25 mouse cellular contexts compared by ENCODE assay signal in the genomic region with DNA sequence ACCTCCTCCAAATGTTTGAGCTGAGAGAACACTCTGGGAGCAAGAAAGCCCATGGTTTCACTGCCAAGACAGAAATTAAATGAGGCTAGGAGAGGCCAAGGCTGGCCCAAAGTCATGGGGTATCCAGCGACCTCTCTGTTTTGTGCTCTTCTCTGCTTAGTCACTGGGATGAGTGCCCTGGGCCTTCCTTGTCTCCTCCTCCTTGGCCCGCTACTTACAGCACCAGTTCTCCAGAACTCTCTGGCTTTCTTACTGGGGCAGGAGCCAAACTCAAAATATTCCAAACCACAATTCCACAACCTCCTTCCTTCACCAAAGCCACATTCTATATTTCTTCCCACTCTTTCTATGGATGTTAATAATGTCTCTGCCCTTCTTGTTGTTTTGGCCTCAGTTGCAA.
"Had no signal": no experiment of that assay in that cellular context is flagged by ENCODE, and none has a peak within 500 bp of the region (broad histone marks: within the 10 kb centered on the region; RNA-seq: fewer than 3 reads in every experiment).

No protein-coding gene starts in this region.

- DNase-seq: gastrocnemius, postnatal 25 days; heart, adult 11 months; heart, postnatal 14 days; heart, postnatal 36 days; kidney, adult 11 months; kidney, adult 2 months; kidney, adult 9 months; kidney, postnatal 14 days; kidney, postnatal 36 days; liver; liver, embryonic 13.5 days; liver, postnatal 0 days had no signal

- H3K4me3 ChIP-seq: heart, adult 2 months; heart, embryonic 13.5 days; heart, embryonic 15.5 days; hindbrain, embryonic 13.5 days; hindbrain, embryonic 15.5 days; kidney, embryonic 15.5 days; layer of hippocampus, adult 2 months; left cerebral cortex, adult 2 months; limb, embryonic 10.5 days; limb, embryonic 12.5 days; liver, embryonic 13.5 days; liver, embryonic 15.5 days had no signal

- H3K27ac ChIP-seq: heart, adult 2 months; heart, embryonic 13.5 days; heart, embryonic 15.5 days; hindbrain, embryonic 13.5 days; hindbrain, embryonic 15.5 days; hindbrain, postnatal 0 days; kidney, embryonic 15.5 days; kidney, postnatal 0 days; layer of hippocampus, adult 2 months; left cerebral cortex, adult 2 months; limb, embryonic 10.5 days; limb, embryonic 12.5 days; liver, embryonic 13.5 days; liver, embryonic 15.5 days had no signal
